1 mouse cellular context compared by ENCODE assay signal in the genomic region with DNA sequence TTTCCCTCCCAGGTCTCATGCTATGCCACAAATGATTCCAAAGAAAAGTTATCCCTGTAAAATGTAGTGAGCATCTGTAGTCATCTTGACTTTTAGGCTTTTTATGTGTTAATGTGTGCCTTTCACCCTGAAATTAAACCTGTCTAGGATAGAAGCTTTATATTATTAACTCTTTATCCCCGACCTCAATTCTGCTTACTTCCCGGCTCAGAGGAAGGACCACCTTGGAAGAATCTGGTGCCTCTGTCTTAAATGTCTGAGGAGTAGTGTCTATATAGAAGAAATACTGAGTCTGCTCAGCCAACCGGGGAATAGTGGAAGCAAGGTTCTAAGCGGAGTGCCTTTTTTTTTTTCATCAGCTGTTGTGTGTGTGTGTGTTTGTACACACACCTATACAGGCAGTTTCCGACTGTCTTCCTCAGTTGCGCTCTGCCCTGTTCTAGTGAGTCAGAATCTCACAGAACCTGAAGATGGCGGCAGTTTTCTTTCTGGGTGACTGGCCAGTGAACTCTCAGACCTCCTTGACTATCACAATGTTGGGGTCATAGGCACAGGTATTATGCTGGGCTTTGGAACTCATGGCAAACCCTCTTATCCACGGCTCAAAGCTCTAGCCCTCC.
A peak's percentile ranks its signal among the peaks of the same experiment; 100 is the strongest.
TF ChIP-seq lines count a peak whose summit lies in the region.

No protein-coding gene starts in this region.

TF ChIP-seq in CH12.LX, 34 proteins besides CTCF, POLR2A, EP300 and RAD21 (continued from another document):
- TF ChIP-seq ELF1 (IDR thresholded peaks at IDR 0.05; ENCODE audit: low read depth, low read length): no peak
- no peak for TF ChIP-seq CHD1 (IDR thresholded peaks at IDR 0.05; ENCODE audit: low read depth, low read length)
- TF ChIP-seq HCFC1 (IDR thresholded peaks at IDR 0.05; ENCODE audit: low read depth, low read length): peak; percentile 32; the same call in 1 of the 2 replicates
- TF ChIP-seq JUND (conservative IDR thresholded peaks at IDR 0.05; ENCODE audit: low read depth, low read length): no peak
- no peak for TF ChIP-seq IRF4 (IDR thresholded peaks at IDR 0.05; ENCODE audit: low read depth, low read length)
- TF ChIP-seq CHD2 (IDR thresholded peaks at IDR 0.05; ENCODE audit: low read length): no peak
- no peak for TF ChIP-seq RCOR1 (conservative IDR thresholded peaks at IDR 0.05; ENCODE audit: low read depth, low read length)
- no peak for TF ChIP-seq GABPA (IDR thresholded peaks at IDR 0.05; ENCODE audit: insufficient replicate concordance, low read depth, low read length)
- no peak for TF ChIP-seq PAX5 (IDR thresholded peaks at IDR 0.05; ENCODE audit: low read length)
- peak; percentile 28; the same call in 1 of the 2 replicates for TF ChIP-seq MXI1 (IDR thresholded peaks at IDR 0.05; ENCODE audit: low read depth, low read length)
- TF ChIP-seq TBP (conservative IDR thresholded peaks at IDR 0.05; ENCODE audit: low read depth, low read length): peak; percentile 39
- TF ChIP-seq TCF12 (IDR thresholded peaks at IDR 0.05; ENCODE audit: low read depth, low read length): 0 out of 2 replicates have a peak, but pooled peaks have one; percentile 22
- peak; percentile 54 for TF ChIP-seq SIN3A (IDR thresholded peaks at IDR 0.05; ENCODE audit: low read length)
